Mouse (Mus musculus) intestine, postnatal 0 days (tissue): ENCODE results near the gene Ogfod1. TPM values are rescaled to one million over a fixed set of nuclear protein-coding genes. Genes with fewer than 3 reads are reported as not detected.

ENCODE experiments used
- ATAC-seq: fragments of 200-750 bp; cut with Nextera tagmentation; 2 replicates; pipeline ENCODE4 v1.8.0; 2017; ENCODE audit warnings: mild to moderate bottlenecking, moderate TSS enrichment, moderate library complexity
- H3K27ac ChIP-seq: fragments of 300-500 bp; sonication (generic); 2 replicates; pipeline ENCODE4 v1.5.1; 2014; ENCODE audit warnings: mild to moderate bottlenecking, low read depth, low read length, moderate library complexity
- H3K27me3 ChIP-seq: fragments of 300-500 bp; sonication (generic); replicated peaks from 2 replicates; pipeline ENCODE4 v1.6.1; 2014; ENCODE audit warnings: low read length, mixed read lengths; ENCODE audit not compliant: control insufficient read depth, insufficient read depth
- H3K36me3 ChIP-seq: fragments of 300-500 bp; sonication (generic); 2 replicates; pipeline ENCODE4 v1.6.1; 2014; ENCODE audit warnings: mild to moderate bottlenecking, moderate library complexity; ENCODE audit not compliant: control insufficient read depth, insufficient read depth
- H3K4me1 ChIP-seq: fragments of 300-500 bp; sonication (generic); replicated peaks from 2 replicates; pipeline ENCODE4 v1.6.1; 2014; ENCODE audit warnings: antibody characterized with exemption, low read length, mixed read lengths; ENCODE audit not compliant: control insufficient read depth, insufficient read depth
- H3K4me2 ChIP-seq: fragments of 300-500 bp; sonication (generic); replicated peaks from 2 replicates; pipeline ENCODE4 v1.6.1; 2014; ENCODE audit warnings: low read depth, mild to moderate bottlenecking, moderate library complexity
- H3K4me3 ChIP-seq: fragments of 300-500 bp; sonication (generic); 2 replicates; pipeline ENCODE4 v1.5.1; 2014; ENCODE audit warnings: low read depth, low read length
- H3K9ac ChIP-seq: fragments of 300-500 bp; sonication (generic); 2 replicates; pipeline ENCODE4 v1.6.1; 2014; ENCODE audit warnings: mild to moderate bottlenecking, low read depth, low read length
- H3K9me3 ChIP-seq: fragments of 300-500 bp; sonication (generic); 2 replicates; pipeline ENCODE4 v1.6.1; 2016; ENCODE audit warnings: mixed run types; ENCODE audit not compliant: control insufficient read depth
- CTCF ChIP-seq: sonication (generic); IDR thresholded peaks from 2 replicates; pipeline ENCODE4 v1.5.1; 2016; ENCODE audit warnings: low read depth, mild to moderate bottlenecking, control low read depth, antibody characterized with exemption, moderate library complexity
- WGBS: fragments of 180-500 bp; shearing (Covaris S2); extraction: QIAGEN DNeasy Blood & Tissue Kit; methylation state at CpG from one replicate; pipeline ENCODE4 v1.1.7; 2014; 5-methylcytosine and 5-hydroxymethylcytosine counted together
- polyA plus RNA-seq: library from polyadenylated mRNA; unstranded; fragments of >200 nt; fragmentation: Nextera tagmentation; extraction: Ambion mirVana; gene quantifications from 2 replicates; pipeline ENCODE4 v1.2.1, GENCODE M21; 2015

Ogfod1 gene
- polyA plus RNA-seq, 1 experiment from 2014 or later, result 5.2 TPM

DNA sequence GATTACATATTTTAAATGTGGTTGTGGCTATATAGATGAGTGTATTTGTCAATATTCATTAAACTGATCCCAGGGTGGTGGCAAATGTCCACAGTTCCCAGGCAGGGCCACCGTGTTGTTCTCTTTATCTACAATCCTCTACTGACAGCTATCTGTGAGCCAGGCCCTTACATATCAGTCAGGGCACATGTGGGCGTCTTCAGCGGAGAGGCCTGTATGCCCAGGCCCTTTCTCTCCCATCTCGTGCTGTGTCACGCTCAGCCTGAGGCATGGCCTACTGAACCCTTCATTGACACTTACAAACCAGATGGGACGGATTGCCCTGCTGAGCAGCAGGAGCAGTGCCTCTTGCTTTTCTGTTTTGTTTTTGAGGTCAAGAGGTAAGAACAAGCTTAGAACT, 72.4 kb downstream of the Ogfod1 start:
- H3K4me3 ChIP-seq, result no peak overlapping the region
- TF ChIP-seq CTCF, result no peak
- no peaks in the 10 kb centered on the region for H3K36me3 ChIP-seq
- 83% methylated on average over 6 of the region's 6 CpGs for whole genome bisulfite sequencing
- no peaks in the 10 kb centered on the region for H3K27me3 ChIP-seq
- no peaks in the 10 kb centered on the region for H3K4me1 ChIP-seq
- no peak overlapping the region for H3K27ac ChIP-seq
- no peak for ATAC-seq
- no peak overlapping the region for H3K4me2 ChIP-seq
- H3K9ac ChIP-seq, result no peak overlapping the region
- no peaks in the 10 kb centered on the region for H3K9me3 ChIP-seq

DNA sequence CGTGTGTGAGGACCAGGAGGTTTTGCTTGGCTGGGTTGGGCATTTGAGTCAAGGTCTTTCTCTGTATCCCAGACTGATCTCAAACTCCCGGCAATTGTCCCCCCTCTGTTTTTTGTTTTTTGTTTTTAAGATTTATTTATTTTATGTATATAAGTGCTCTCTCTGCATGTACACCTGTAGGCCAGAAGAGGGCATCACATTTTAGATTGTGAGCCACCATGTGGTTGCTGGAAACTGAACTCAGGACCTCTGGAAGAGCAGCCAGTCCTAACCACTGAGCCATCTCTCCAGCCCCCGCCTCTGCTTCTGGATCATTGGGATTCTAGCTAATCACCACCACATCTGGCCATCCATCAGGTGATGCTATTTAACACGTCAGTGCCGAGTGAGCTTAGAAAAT, 72.8 kb downstream of the Ogfod1 start:
- H3K4me2 ChIP-seq, result no peak overlapping the region
- no peaks in the 10 kb centered on the region for H3K9me3 ChIP-seq
- H3K4me3 ChIP-seq, result no peak overlapping the region
- H3K27me3 ChIP-seq, result no peaks in the 10 kb centered on the region
- H3K36me3 ChIP-seq, result no peaks in the 10 kb centered on the region
- peak; percentile 44 for TF ChIP-seq CTCF
- H3K27ac ChIP-seq, result no peak overlapping the region
- H3K9ac ChIP-seq, result no peak overlapping the region
- WGBS, result 73% methylated on average over 5 of the region's 5 CpGs
- no peak for ATAC-seq
- H3K4me1 ChIP-seq, result no peaks in the 10 kb centered on the region

DNA sequence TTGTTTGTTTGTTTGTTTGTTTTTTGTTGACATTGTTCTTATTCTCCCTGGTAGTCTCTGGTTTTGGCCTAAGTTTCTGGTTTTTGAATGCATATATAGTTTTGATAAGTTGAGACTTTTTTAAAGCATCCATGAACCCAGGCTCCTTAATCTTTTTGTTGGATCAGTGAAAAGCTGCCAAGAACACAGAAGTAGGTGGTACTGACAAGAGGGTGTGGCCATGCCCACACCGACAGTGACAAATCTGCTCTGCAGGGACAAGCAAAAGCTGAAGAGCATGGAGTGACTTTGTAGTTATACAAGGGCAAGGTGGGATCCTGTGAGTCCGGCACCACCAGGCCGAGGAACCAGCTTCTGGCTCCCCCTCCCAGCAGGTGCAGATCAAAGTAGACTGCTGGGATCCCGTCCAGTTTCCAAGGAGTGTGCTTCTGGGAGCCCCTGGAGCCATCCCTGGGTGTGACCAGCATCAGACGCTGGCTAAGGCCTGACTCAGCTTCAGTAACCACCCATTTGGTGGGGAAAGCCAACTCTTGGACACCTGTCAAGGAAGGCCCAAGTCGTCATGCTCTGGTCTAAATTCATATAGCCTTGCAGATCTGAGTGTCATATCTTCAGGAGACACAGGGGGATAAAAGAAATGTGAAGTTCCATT, 73.7 kb downstream of the Ogfod1 start:
- Histone ChIP-seq H3K9me3 (no peaks in the 10 kb centered on the region), H3K4me1 (no peaks in the 10 kb centered on the region), H3K36me3 (no peaks in the 10 kb centered on the region), H3K27ac (no peak overlapping the region), H3K4me3 (no peak overlapping the region), H3K4me2 (no peak overlapping the region), H3K27me3 (no peaks in the 10 kb centered on the region), H3K9ac (no peak overlapping the region)
- no peak for TF ChIP-seq CTCF
- 54% methylated on average over 6 of the region's 6 CpGs for WGBS
- no peak for ATAC-seq

DNA sequence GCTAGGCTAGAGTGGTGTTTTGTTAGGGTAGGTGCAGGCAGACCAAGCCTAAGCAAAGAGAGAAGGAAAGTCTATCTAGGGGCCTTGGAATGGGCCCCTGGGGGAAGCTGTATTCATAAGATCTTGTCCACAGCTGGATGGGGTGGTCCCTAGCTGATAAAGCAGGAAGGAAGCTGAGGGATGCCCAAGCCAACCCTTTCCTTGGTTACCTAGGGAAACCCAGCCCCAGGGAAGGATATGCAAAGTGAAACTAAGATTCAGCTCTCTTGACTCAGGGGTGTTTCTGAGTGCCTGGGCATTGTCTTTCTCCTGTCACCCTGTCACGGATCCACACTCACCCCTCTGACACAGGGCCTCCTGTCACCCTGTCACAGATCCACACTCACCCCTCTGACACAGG, 76.4 kb downstream of the Ogfod1 start:
- Histone ChIP-seq H3K4me3 (no peak overlapping the region), H3K4me1 (no peaks in the 10 kb centered on the region), H3K4me2 (no peak overlapping the region), H3K9me3 (no peaks in the 10 kb centered on the region), H3K9ac (no peak overlapping the region), H3K27me3 (no peaks in the 10 kb centered on the region), H3K36me3 (no peaks in the 10 kb centered on the region), H3K27ac (no peak overlapping the region)
- no peak for TF ChIP-seq CTCF
- ATAC-seq, result no peak
- WGBS, result 41% methylated on average over 1 of the region's 1 CpGs

DNA sequence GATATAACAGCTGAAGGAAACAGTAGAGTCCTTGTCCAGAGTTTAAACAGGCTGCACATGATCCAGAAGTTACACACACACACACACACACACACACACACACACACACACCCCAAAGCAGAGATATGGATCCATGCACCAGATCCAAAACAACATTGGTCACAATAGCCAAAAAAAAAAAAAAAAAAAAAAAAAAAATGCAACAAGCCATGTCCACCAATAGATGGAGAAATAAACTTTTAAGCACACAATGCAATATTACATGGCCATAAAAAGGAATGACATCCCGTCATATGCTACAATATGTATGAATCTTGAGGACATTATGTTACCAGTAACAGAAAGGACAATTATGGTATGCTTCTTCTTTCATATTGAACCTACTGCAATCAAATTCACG, 77.0 kb downstream of the Ogfod1 start:
- 75% methylated on average over 2 of the region's 2 CpGs for WGBS
- no peak overlapping the region for H3K4me2 ChIP-seq
- ATAC-seq, result no peak

More for the DNA sequence above, 77.0 kb downstream of the Ogfod1 start:
- H3K9ac ChIP-seq, result no peak overlapping the region
- H3K4me3 ChIP-seq, result no peak overlapping the region
- no peaks in the 10 kb centered on the region for H3K4me1 ChIP-seq
- no peak for TF ChIP-seq CTCF
- no peaks in the 10 kb centered on the region for H3K27me3 ChIP-seq
- no peak overlapping the region for H3K27ac ChIP-seq
- no peaks in the 10 kb centered on the region for H3K36me3 ChIP-seq
- H3K9me3 ChIP-seq, result no peaks in the 10 kb centered on the region

Other genes starting within 250 kb of the Ogfod1 start
- 6.9 and 8.5 TPM in 2 replicates for gene Gnao1, start 227.2 kb upstream of the Ogfod1 start, polyA plus RNA-seq
- 61.8 and 65.0 TPM in 2 replicates for gene Amfr, start 24.4 kb upstream of the Ogfod1 start, polyA plus RNA-seq
- gene Nudt21, start 167 bp upstream of the Ogfod1 start, polyA plus RNA-seq, result 58.3 and 60.3 TPM in 2 replicates
- 3.6 and 4.6 TPM in 2 replicates for gene Bbs2, start 61.7 kb downstream of the Ogfod1 start, polyA plus RNA-seq
- 0.69 and 2.6 TPM in 2 replicates for gene Mt4, start 100.0 kb downstream of the Ogfod1 start, polyA plus RNA-seq
- gene Mt3, start 115.4 kb downstream of the Ogfod1 start, polyA plus RNA-seq, result 4.4 and 4.7 TPM in 2 replicates
- gene Mt2, start 135.5 kb downstream of the Ogfod1 start, polyA plus RNA-seq, result 224 and 270 TPM in 2 replicates
- 2,068 and 2,262 TPM in 2 replicates for gene Mt1, start 141.9 kb downstream of the Ogfod1 start, polyA plus RNA-seq
- 21.2 and 21.9 TPM in 2 replicates for gene Nup93, start 177.4 kb downstream of the Ogfod1 start, polyA plus RNA-seq